Mouse (Mus musculus): ENCODE results near the gene Krt77.

- TF ChIP-seq CTCF (IDR thresholded peaks at IDR 0.05; ENCODE audit: extremely low read depth, insufficient read depth, low read length) = no peak
- no peak for TF ChIP-seq POLR2A (IDR thresholded peaks at IDR 0.05; ENCODE audit: extremely low read depth, insufficient read depth, low read length)
These were observed 51.6 kb downstream of the Krt77 start, which contains the start of gene Krt2 for GRCm38 (mm10) chr15:101817875-101818274.

All from cortical plate, adult 2 months (tissue).